Mouse (Mus musculus): Measurements from ENCODE around the gene Ppcdc.

- TF ChIP-seq CHD1 (IDR thresholded peaks at IDR 0.05; ENCODE audit: low read depth, low read length): 0 out of 2 replicates have a peak, but pooled peaks have one; percentile 28
- TF ChIP-seq CTCF (conservative IDR thresholded peaks at IDR 0.05 in 1 of 2, IDR thresholded peaks at IDR 0.05 in 1 of 2; ENCODE audit: low read depth in 2 of 2, low read length in 2 of 2): no peak
- peak; percentile 97 for TF ChIP-seq MYC (IDR thresholded peaks at IDR 0.05; ENCODE audit: low read depth, low read length)
- TF ChIP-seq UBTF (IDR thresholded peaks at IDR 0.05; ENCODE audit: low read depth, low read length): peak; percentile 74; the same call in 1 of the 2 replicates
- TF ChIP-seq JUND (conservative IDR thresholded peaks at IDR 0.05; ENCODE audit: low read depth, low read length): peak; percentile 80
- TF ChIP-seq HCFC1 (IDR thresholded peaks at IDR 0.05; ENCODE audit: low read depth, low read length): peak; percentile 47
- TF ChIP-seq POLR2A (IDR thresholded peaks at IDR 0.05; ENCODE audit: low read depth, low read length): peak; percentile 83
- TF ChIP-seq ZC3H11A (IDR thresholded peaks at IDR 0.05; ENCODE audit: low read depth, low read length): no peak
- TF ChIP-seq USF1 (IDR thresholded peaks at IDR 0.05; ENCODE audit: low read depth, low read length): no peak
- TF ChIP-seq ZNF384 (IDR thresholded peaks at IDR 0.05; ENCODE audit: low read depth, low read length): no peak
- TF ChIP-seq MAX (IDR thresholded peaks at IDR 0.05; ENCODE audit: low read length): peak; percentile 92
- no peak for TF ChIP-seq E2F4 (IDR thresholded peaks at IDR 0.05; ENCODE audit: insufficient replicate concordance, low read depth, low read length)
Measured at GRCm38 (mm10) chr9:57421121-57421571, 18.8 kb downstream of the Ppcdc start.
